Mouse (Mus musculus): ENCODE measurements around the gene Ncmap. TPM values are rescaled to one million over a fixed set of nuclear protein-coding genes. Genes with fewer than 3 reads are reported as not detected.

Gene Ncmap
- polyA plus RNA-seq, 1 experiment from 2014 or later, result 1.5 TPM

DNA sequence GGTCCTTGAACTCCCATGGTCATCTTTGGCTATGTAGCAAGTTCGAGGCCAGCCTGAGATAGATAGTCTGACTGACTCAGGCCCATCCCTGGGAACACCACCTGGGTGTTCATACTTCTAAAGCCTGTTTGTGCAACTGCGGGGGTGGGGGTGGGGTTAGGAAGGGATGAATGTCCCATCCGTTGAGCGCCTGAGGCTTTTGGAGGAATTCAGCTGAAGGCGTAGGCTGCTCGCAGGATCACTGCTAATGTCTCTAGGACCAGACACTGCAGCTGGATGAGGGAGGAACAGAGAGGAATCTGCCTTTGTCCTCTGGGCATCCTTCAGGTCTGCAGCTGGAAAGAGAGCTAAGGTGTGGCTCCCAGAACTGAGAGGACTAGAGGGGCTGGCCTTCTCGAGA is 3.4 kb downstream of the Ncmap start:
- H3K4me3 ChIP-seq (ENCODE audit: low read depth, low read length), result no peak overlapping the region
- H3K9ac ChIP-seq (ENCODE audit: low read length), result no peak overlapping the region
- WGBS, result 82% methylated on average over 7 of the region's 7 CpGs

DNA sequence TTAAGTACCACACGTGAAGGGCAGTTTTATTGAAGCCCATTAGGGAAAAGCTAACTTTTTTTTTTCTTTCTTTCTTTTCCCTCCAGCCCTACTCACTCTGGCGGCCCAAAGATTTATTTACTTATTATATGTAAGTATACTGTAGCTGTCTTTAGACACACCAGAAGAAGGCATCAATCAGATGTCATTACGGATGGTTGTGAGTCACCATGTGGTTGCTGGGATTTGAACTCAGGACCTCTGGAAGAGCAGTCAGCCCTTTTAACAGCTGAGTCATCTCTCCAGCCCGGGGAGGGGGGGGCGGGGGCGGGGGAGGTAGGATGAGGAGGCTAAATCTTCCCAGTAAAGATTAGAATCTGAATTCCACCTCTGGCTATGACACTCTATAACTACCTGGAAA is 4.6 kb downstream of the Ncmap start:
- Histone ChIP-seq H3K4me3 (ENCODE audit: low read depth, low read length) (no peak overlapping the region), H3K4me2 (ENCODE audit: low read depth) (no peak overlapping the region), H3K4me1 (ENCODE audit: control insufficient read depth, insufficient read depth, low read length) (no peaks in the 10 kb centered on the region), H3K9ac (ENCODE audit: low read length) (no peak overlapping the region), H3K27ac (ENCODE audit: low read depth, low read length) (no peak overlapping the region), H3K36me3 (ENCODE audit: control insufficient read depth, insufficient read depth, low read length) (no peaks in the 10 kb centered on the region), H3K27me3 (ENCODE audit: control insufficient read depth, insufficient read depth, low read length) (peaks cover 6% of the 10 kb centered on the region), H3K9me3 (ENCODE audit: control insufficient read depth, low read length) (no peaks in the 10 kb centered on the region)
- WGBS, result 81% methylated on average over 6 of the region's 6 CpGs
- ATAC-seq (ENCODE audit: insufficient read depth, low FRiP score, low TSS enrichment), result no peak
- no peak for DNase-seq (ENCODE audit: low spot score)

More for the DNA sequence above, 3.4 kb downstream of the Ncmap start:
- no peak overlapping the region for H3K27ac ChIP-seq (ENCODE audit: low read depth, low read length)
- no peaks in the 10 kb centered on the region for H3K4me1 ChIP-seq (ENCODE audit: control insufficient read depth, insufficient read depth, low read length)
- ATAC-seq (ENCODE audit: insufficient read depth, low FRiP score, low TSS enrichment) (no peak), DNase-seq (ENCODE audit: low spot score) (no peak)
- peaks cover 15% of the 10 kb centered on the region for H3K27me3 ChIP-seq (ENCODE audit: control insufficient read depth, insufficient read depth, low read length)
- H3K9me3 ChIP-seq (ENCODE audit: control insufficient read depth, low read length), result no peaks in the 10 kb centered on the region
- no peaks in the 10 kb centered on the region for H3K36me3 ChIP-seq (ENCODE audit: control insufficient read depth, insufficient read depth, low read length)
- no peak overlapping the region for H3K4me2 ChIP-seq (ENCODE audit: low read depth)

DNA sequence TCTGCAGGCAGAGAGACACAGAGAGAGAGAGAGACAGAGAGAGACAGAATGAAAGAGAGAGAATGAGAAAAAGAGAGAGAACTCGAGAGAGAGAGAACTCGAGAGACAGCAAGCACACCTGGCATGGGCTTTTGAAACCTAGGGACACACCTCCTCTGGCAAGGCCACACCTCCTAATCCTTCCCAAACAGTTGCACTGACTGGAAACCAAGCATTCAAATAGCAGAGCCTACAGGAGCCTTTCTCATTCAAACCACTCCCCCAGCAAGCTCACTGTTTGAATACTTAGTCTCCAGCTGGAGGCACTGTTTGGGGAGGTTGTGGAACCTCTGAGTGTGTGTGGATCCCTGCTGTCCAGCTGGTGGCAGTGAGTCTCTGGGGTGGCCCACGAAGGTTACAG is 5.2 kb downstream of the Ncmap start:
- Histone ChIP-seq H3K36me3 (ENCODE audit: control insufficient read depth, insufficient read depth, low read length) (no peaks in the 10 kb centered on the region), H3K9me3 (ENCODE audit: control insufficient read depth, low read length) (no peaks in the 10 kb centered on the region), H3K27me3 (ENCODE audit: control insufficient read depth, insufficient read depth, low read length) (peaks cover 6% of the 10 kb centered on the region), H3K9ac (ENCODE audit: low read length) (no peak overlapping the region), H3K4me3 (ENCODE audit: low read depth, low read length) (no peak overlapping the region), H3K4me2 (ENCODE audit: low read depth) (no peak overlapping the region), H3K4me1 (ENCODE audit: control insufficient read depth, insufficient read depth, low read length) (no peaks in the 10 kb centered on the region), H3K27ac (ENCODE audit: low read depth, low read length) (no peak overlapping the region)
- DNase-seq (ENCODE audit: low spot score) (no peak), ATAC-seq (ENCODE audit: insufficient read depth, low FRiP score, low TSS enrichment) (no peak)
- 85% methylated on average over 3 of the region's 3 CpGs for WGBS

DNA sequence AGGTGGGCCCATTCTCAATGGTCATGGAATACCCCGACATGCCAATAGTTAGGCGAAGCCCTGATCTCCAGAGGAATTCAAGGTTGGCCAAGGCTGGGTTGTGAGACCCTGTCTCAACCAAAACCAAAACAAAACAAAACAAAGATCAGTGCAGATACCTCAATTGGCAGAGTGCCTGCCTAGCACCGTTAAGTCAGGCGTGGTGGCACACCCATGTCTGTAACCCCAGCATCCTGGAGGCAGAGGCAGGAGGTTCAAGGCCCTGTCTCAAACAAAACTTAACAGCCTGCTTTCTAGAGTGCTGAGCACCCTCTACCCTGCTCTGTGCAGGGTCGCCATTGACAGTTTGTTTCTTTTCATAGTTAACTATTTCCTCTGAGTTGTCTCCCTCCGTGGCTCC is 7.0 kb downstream of the Ncmap start:
- H3K4me1 ChIP-seq (ENCODE audit: control insufficient read depth, insufficient read depth, low read length), result no peaks in the 10 kb centered on the region
- DNase-seq (ENCODE audit: low spot score) (no peak), ATAC-seq (ENCODE audit: insufficient read depth, low FRiP score, low TSS enrichment) (no peak)
- no peaks in the 10 kb centered on the region for H3K36me3 ChIP-seq (ENCODE audit: control insufficient read depth, insufficient read depth, low read length)
- H3K9ac ChIP-seq (ENCODE audit: low read length), result no peak overlapping the region
- H3K4me3 ChIP-seq (ENCODE audit: low read depth, low read length), result no peak overlapping the region
- no peak overlapping the region for H3K4me2 ChIP-seq (ENCODE audit: low read depth)
- 79% methylated on average over 6 of the region's 6 CpGs for WGBS
- no peaks in the 10 kb centered on the region for H3K9me3 ChIP-seq (ENCODE audit: control insufficient read depth, low read length)
- H3K27me3 ChIP-seq (ENCODE audit: control insufficient read depth, insufficient read depth, low read length), result no peaks in the 10 kb centered on the region
- no peak overlapping the region for H3K27ac ChIP-seq (ENCODE audit: low read depth, low read length)

DNA sequence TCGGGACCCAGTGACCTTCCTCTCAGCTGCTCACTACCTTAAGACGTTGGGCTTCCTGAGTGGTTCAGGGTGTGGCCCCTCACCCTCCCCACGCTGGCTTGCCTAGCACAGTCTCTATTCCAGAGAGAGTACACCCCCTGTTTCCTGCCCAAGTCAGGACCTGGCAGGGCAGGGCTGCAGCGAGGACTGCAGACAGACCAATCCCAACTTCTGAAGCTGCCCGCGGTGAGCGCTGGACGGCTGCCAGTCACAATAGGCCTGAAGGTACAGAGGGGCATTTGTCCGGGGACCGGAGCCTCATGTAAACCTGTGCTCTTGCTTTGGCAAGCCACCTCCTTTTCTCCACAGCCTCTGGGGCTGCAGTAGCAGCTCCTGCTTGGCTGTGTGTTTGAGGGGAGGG is 12.4 kb downstream of the Ncmap start:
- no peak overlapping the region for H3K4me2 ChIP-seq (ENCODE audit: low read depth)
- H3K4me3 ChIP-seq (ENCODE audit: low read depth, low read length), result no peak overlapping the region
- no peaks in the 10 kb centered on the region for H3K9me3 ChIP-seq (ENCODE audit: control insufficient read depth, low read length)
- H3K27ac ChIP-seq (ENCODE audit: low read depth, low read length), result no peak overlapping the region
- H3K4me1 ChIP-seq (ENCODE audit: control insufficient read depth, insufficient read depth, low read length), result no peaks in the 10 kb centered on the region
- H3K27me3 ChIP-seq (ENCODE audit: control insufficient read depth, insufficient read depth, low read length), result no peaks in the 10 kb centered on the region
- no peak overlapping the region for H3K9ac ChIP-seq (ENCODE audit: low read length)
- ATAC-seq (ENCODE audit: insufficient read depth, low FRiP score, low TSS enrichment) (no peak), DNase-seq (ENCODE audit: low spot score) (peak; percentile 21)
- WGBS, result 67% methylated on average over 10 of the region's 10 CpGs
- H3K36me3 ChIP-seq (ENCODE audit: control insufficient read depth, insufficient read depth, low read length), result no peaks in the 10 kb centered on the region

DNA sequence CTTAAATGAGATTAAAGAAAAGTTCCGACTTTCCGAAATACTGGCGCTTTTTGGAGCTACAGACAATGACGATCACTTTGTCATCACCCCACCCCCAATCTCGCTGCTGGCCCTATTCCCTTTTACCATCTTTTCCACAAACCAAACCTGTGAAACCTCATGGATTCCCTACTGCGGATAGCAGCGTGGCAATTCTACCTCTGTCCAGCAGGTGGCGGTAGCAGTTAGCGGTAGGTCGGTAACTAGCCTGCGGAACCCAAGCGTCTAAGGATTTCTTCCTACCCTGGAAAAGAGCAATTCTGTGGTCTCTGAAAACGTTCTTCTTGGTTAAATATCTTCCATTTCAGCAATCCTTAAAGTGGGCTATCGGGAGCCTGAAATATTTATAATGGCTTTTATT is 15.7 kb downstream of the Ncmap start:
- DNase-seq (ENCODE audit: low spot score) (peak; percentile 84), ATAC-seq (ENCODE audit: insufficient read depth, low FRiP score, low TSS enrichment) (no peak)
- H3K9ac ChIP-seq (ENCODE audit: low read length), result no peak overlapping the region
- no peaks in the 10 kb centered on the region for H3K4me1 ChIP-seq (ENCODE audit: control insufficient read depth, insufficient read depth, low read length)
- H3K27me3 ChIP-seq (ENCODE audit: control insufficient read depth, insufficient read depth, low read length), result no peaks in the 10 kb centered on the region
- H3K36me3 ChIP-seq (ENCODE audit: control insufficient read depth, insufficient read depth, low read length), result no peaks in the 10 kb centered on the region
- WGBS, result 5% methylated on average over 14 of the region's 14 CpGs
- no peak overlapping the region for H3K27ac ChIP-seq (ENCODE audit: low read depth, low read length)
- H3K4me3 ChIP-seq (ENCODE audit: low read depth, low read length), result no peak overlapping the region
- no peak overlapping the region for H3K4me2 ChIP-seq (ENCODE audit: low read depth)
- no peaks in the 10 kb centered on the region for H3K9me3 ChIP-seq (ENCODE audit: control insufficient read depth, low read length)

DNA sequence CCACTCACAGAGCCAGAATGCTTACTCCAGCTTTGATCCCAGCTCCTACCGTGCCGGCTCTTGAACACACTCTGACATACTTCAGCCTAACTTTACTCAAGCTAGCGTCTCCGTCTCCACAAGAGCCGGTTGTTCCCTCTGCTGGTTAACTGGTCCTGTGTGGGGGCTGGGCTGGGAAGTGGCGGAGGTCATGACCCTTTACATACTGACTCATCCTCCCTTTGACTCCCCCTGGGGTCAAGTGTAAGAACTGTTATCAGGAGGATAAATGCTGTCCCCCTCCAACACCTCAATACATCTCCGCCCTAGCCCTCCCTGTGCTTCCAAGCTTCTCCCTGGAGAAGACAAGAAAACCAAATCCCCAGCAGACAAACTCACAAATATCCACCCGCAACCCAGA is 16.7 kb downstream of the Ncmap start:
- Histone ChIP-seq H3K4me3 (ENCODE audit: low read depth, low read length) (no peak overlapping the region), H3K9me3 (ENCODE audit: control insufficient read depth, low read length) (no peaks in the 10 kb centered on the region), H3K27ac (ENCODE audit: low read depth, low read length) (no peak overlapping the region), H3K4me1 (ENCODE audit: control insufficient read depth, insufficient read depth, low read length) (no peaks in the 10 kb centered on the region), H3K27me3 (ENCODE audit: control insufficient read depth, insufficient read depth, low read length) (no peaks in the 10 kb centered on the region), H3K36me3 (ENCODE audit: control insufficient read depth, insufficient read depth, low read length) (no peaks in the 10 kb centered on the region), H3K4me2 (ENCODE audit: low read depth) (no peak overlapping the region), H3K9ac (ENCODE audit: low read length) (no peak overlapping the region)
- 54% methylated on average over 8 of the region's 8 CpGs for WGBS
- ATAC-seq (ENCODE audit: insufficient read depth, low FRiP score, low TSS enrichment), result no peak
- no peak for DNase-seq (ENCODE audit: low spot score)

DNA sequence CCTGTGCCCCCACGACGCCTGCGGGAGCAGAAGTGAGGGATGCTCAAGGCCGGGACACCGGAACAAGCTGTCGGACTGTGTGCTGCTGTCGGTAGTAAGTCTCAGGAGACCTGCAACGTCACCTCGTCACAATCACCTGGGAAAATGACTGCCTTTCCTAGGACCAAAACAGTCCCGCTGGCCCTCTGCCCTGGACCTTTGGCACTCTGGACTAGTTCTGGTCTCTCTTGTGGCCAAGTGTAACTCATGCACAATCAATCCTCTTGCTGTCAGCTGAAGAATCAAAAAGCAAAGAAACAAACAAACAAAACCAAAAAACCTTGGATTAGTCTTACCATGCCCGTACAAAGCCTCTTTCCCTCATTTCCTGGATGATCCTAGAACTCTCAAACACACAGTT is 20.8 kb downstream of the Ncmap start:
- Histone ChIP-seq H3K9me3 (ENCODE audit: control insufficient read depth, low read length) (no peaks in the 10 kb centered on the region), H3K4me3 (ENCODE audit: low read depth, low read length) (no peak overlapping the region), H3K9ac (ENCODE audit: low read length) (no peak overlapping the region), H3K27ac (ENCODE audit: low read depth, low read length) (no peak overlapping the region), H3K36me3 (ENCODE audit: control insufficient read depth, insufficient read depth, low read length) (no peaks in the 10 kb centered on the region), H3K27me3 (ENCODE audit: control insufficient read depth, insufficient read depth, low read length) (no peaks in the 10 kb centered on the region), H3K4me1 (ENCODE audit: control insufficient read depth, insufficient read depth, low read length) (no peaks in the 10 kb centered on the region), H3K4me2 (ENCODE audit: low read depth) (no peak overlapping the region)
- DNase-seq (ENCODE audit: low spot score), result no peak
- no peak for ATAC-seq (ENCODE audit: insufficient read depth, low FRiP score, low TSS enrichment)
- WGBS, result 83% methylated on average over 11 of the region's 11 CpGs

DNA sequence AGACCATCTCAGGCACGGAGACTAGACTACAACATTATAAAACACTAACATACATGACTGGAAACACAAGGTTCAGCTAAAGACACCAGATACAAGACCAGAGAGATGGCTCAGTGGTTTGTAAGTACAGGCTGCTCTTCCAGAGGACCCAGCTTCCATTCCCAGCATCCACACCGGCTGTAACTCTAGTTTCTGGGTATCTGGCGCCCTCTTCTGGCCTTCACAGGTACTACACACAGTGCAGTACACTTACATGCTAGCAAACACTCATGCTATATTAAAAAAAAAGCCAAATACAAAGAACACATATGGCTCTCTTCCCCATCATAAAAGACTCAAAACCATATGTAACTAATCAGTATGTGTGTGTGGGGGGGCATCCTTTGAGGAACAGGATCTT is 22.6 kb downstream of the Ncmap start:
- Histone ChIP-seq H3K4me3 (ENCODE audit: low read depth, low read length) (no peak overlapping the region), H3K9ac (ENCODE audit: low read length) (no peak overlapping the region), H3K4me2 (ENCODE audit: low read depth) (no peak overlapping the region), H3K27me3 (ENCODE audit: control insufficient read depth, insufficient read depth, low read length) (no peaks in the 10 kb centered on the region), H3K9me3 (ENCODE audit: control insufficient read depth, low read length) (no peaks in the 10 kb centered on the region), H3K36me3 (ENCODE audit: control insufficient read depth, insufficient read depth, low read length) (no peaks in the 10 kb centered on the region), H3K27ac (ENCODE audit: low read depth, low read length) (no peak overlapping the region), H3K4me1 (ENCODE audit: control insufficient read depth, insufficient read depth, low read length) (no peaks in the 10 kb centered on the region)
- DNase-seq (ENCODE audit: low spot score) (no peak), ATAC-seq (ENCODE audit: insufficient read depth, low FRiP score, low TSS enrichment) (no peak)
- 66% methylated on average over 3 of the region's 3 CpGs for WGBS
